ENCODE assay signal across 8 mouse cellular contexts in the genomic region with DNA sequence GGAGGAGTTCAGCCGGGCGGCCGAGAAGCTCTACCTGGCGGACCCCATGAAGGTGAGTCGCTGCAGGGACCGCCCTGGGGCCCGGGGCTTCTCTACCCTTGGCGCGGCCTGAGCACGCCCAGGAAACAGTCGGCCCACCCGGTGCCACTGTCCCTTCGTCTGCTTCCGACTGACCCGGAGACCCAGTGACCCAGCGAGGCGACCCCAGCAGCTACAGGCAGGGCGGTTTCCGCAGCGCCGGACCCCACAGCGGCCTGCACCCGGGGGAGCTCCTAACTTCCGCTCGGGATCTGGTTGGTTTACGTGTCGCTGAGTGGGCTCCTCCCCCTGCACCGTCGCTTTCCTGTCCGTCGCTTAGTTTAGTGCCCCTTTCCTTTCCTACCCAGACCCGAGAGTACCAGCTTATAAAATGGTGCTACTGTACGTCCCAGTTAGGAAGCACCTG. TPM values are rescaled to one million over a fixed set of nuclear protein-coding genes. Genes with fewer than 3 reads are reported as not detected.
DNase-seq lines count a peak whose midpoint lies in the region; ATAC-seq and TF ChIP-seq lines count a peak whose summit lies in the region.

No protein-coding gene starts in this region.

- H3K27ac ChIP-seq in hindbrain, postnatal 0 days = peak overlapping the region; percentile 89

- peak; percentile 56 for DNase-seq in adipocyte (ENCODE audit: low spot score)
- DNase-seq in cerebellum, postnatal 4 days (ENCODE audit: low spot score in 2 of 2) = peak; percentile 70 to 83
- peak; percentile 68 for DNase-seq in gastrocnemius, adult 18-20 months (ENCODE audit: low spot score)
- peak; percentile 92 for DNase-seq in hindbrain, postnatal 0 days (ENCODE audit: low spot score)
- peak; percentile 83 to 95 for DNase-seq in left cerebral cortex, postnatal 10 days (ENCODE audit: extremely low spot score in 1 of 2, low spot score in 2 of 2)
- DNase-seq in right cerebral cortex, postnatal 10 days (ENCODE audit: low spot score in 2 of 2) = peak; percentile 91 to 94
- DNase-seq in urinary bladder, postnatal 36 days (ENCODE audit: low spot score in 2 of 2) = peak; percentile 60 to 76

- no peaks in the 10 kb centered on the region for H3K9me3 ChIP-seq in hindbrain, postnatal 0 days (ENCODE audit: low read length)

- TF ChIP-seq CTCF in hindbrain, postnatal 0 days (IDR thresholded peaks at IDR 0.05; ENCODE audit: low read depth) = no peak

- H3K4me2 ChIP-seq in hindbrain, postnatal 0 days (ENCODE audit: low read depth, low read length) = peak overlapping the region; percentile 69

- peaks cover 9% of the 10 kb centered on the region for H3K4me1 ChIP-seq in hindbrain, postnatal 0 days (ENCODE audit: insufficient read depth, low read length)

- H3K4me3 ChIP-seq in hindbrain, postnatal 0 days (ENCODE audit: low read length) = peak overlapping the region; percentile 67

- H3K36me3 ChIP-seq in hindbrain, postnatal 0 days (ENCODE audit: insufficient read depth, low read length) = peaks cover 4% of the 10 kb centered on the region; the same call in 1 of the 2 replicates

- intact Hi-C loops in left cerebral cortex, postnatal 10 days (cut with DNase I) = loop anchor here (10.0 kb wide), 1 partner anchor 410 kb away; no protein-coding TSS in a partner anchor

- H3K27me3 ChIP-seq in hindbrain, postnatal 0 days (ENCODE audit: insufficient read depth, low read length) = no peaks in the 10 kb centered on the region

- ATAC-seq in hindbrain, postnatal 0 days = peak; percentile 96
- peak; percentile 93 for ATAC-seq in megakaryocyte progenitor cell, adult 5-6 weeks (replicated peaks; ENCODE audit: poor library complexity)

- under 1% methylated on average over 29 of the region's 33 CpGs for WGBS in hindbrain, postnatal 0 days

- peak overlapping the region; percentile 66 for H3K9ac ChIP-seq in hindbrain, postnatal 0 days (replicated peaks; ENCODE audit: low read length)

RNA-seq across cellular contexts. Expression of gene Srp9, which starts 0.4 kb away (rescaled TPM):
- 10 to 100 TPM; 43.1 to 44.7 TPM for total RNA-seq in gastrocnemius, adult 18-20 months (2021)
- total RNA-seq in hindbrain, postnatal 0 days (2014; rRNA removed) = 61.4 and 63.9 TPM in 2 replicates
- 168 and 179 TPM in 2 replicates for polyA plus RNA-seq in hindbrain, postnatal 0 days (2015; fragmentation: Nextera tagmentation; extraction: Ambion mirVana)
- total RNA-seq in left cerebral cortex, postnatal 10 days (2021) = 10 to 100 TPM; 50.3 to 52.8 TPM
- 157 and 164 TPM in 2 replicates for total RNA-seq in megakaryocyte progenitor cell, adult 5-6 weeks (2015)
- 123 and 133 TPM in 2 replicates for total RNA-seq in megakaryocyte progenitor cell, adult 5-6 weeks (2017)

RNA-seq across cellular contexts. Expression of gene Vmn1r1, which starts 39.3 kb away (rescaled TPM):
- not detected for total RNA-seq in gastrocnemius, adult 18-20 months (2021)
- total RNA-seq in hindbrain, postnatal 0 days (2014; rRNA removed) = not detected in 2 replicates
- not detected in 2 replicates for polyA plus RNA-seq in hindbrain, postnatal 0 days (2015; fragmentation: Nextera tagmentation; extraction: Ambion mirVana)
- total RNA-seq in left cerebral cortex, postnatal 10 days (2021) = not detected
- not detected in 2 replicates for total RNA-seq in megakaryocyte progenitor cell, adult 5-6 weeks (2015)
- total RNA-seq in megakaryocyte progenitor cell, adult 5-6 weeks (2017) = not detected in 2 replicates

Comparison
In these comparisons a context has a peak if more than half of its experiments do, and no peak if none do; other contexts are left out.
1. Peak in every context shown above with its lines: DNase-seq, ATAC-seq, H3K4me3 ChIP-seq and H3K27ac ChIP-seq.